Mouse (Mus musculus) heart, adult 2 months (tissue): Measurements from ENCODE around the gene Rgr.

Experiments
- CTCF ChIP-seq: fragments of 200-600 bp; IDR thresholded peaks from 2 replicates; pipeline ENCODE4 v1.8.1; 2022; ENCODE audit warnings: antibody characterized with exemption, mild to moderate bottlenecking, moderate library complexity
- EP300 ChIP-seq: fragments of 200-500 bp; IDR thresholded peaks from 2 replicates; pipeline ENCODE4 v1.6.1; 2011; ENCODE audit warnings: low read depth, low read length, control low read depth; ENCODE audit not compliant: insufficient read depth

DNA sequence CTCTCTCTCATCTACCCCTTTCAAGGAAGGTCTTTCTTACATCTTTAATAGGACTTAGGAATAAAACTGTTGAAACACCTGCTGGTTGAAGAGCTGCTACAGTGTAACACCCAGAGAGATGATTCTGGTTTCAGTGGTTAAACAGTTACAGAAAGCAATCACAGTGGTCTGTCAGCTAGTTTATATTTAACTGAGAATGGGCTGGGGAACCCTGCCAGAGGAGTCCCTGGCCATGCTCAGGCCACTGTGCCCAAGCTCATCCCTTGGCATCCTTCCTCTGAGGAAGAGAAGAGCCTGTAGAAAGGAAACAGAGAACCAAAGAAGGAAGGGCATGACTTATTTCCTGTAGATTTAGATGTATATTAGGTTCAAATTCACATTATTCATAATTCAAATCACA is 59.0 kb downstream of the Rgr start:
- TF ChIP-seq CTCF (no peak), EP300 (no peak)
